Mouse (Mus musculus) lung, postnatal 0 days (tissue): Measurements from ENCODE around the gene Mcu. TPM values are rescaled to one million over a fixed set of nuclear protein-coding genes. Genes with fewer than 3 reads are reported as not detected.
A peak's percentile ranks its signal among the peaks of the same experiment; 100 is the strongest.

Experiments used
- ATAC-seq: fragments of 200-750 bp; cut with Nextera tagmentation; 2 replicates; pipeline ENCODE4 v1.8.0; 2017; ENCODE audit warnings: moderate library complexity
- DNase-seq: peaks from one replicate; pipeline ENCODE4 v3.0.0-alpha.2; 2016; ENCODE audit warnings: low spot score
- H3K27ac ChIP-seq: fragments of 300-500 bp; sonication (generic); 2 replicates; pipeline ENCODE4 v1.5.1; 2014; ENCODE audit warnings: antibody characterized with exemption, mild to moderate bottlenecking, low read length, mixed read lengths
- H3K27me3 ChIP-seq: fragments of 300-500 bp; sonication (generic); replicated peaks from 2 replicates; pipeline ENCODE4 v1.6.1; 2014; ENCODE audit warnings: low read length, mixed read lengths; ENCODE audit not compliant: insufficient read depth
- H3K36me3 ChIP-seq: fragments of 300-500 bp; sonication (generic); 2 replicates; pipeline ENCODE4 v1.6.1; 2014; ENCODE audit warnings: low read length, mixed read lengths; ENCODE audit not compliant: insufficient read depth
- H3K4me1 ChIP-seq: fragments of 300-500 bp; sonication (generic); 2 replicates; pipeline ENCODE4 v1.6.1; 2014; ENCODE audit warnings: antibody characterized with exemption, low read depth, low read length, mixed read lengths; ENCODE audit not compliant: insufficient read depth
- H3K4me2 ChIP-seq: fragments of 300-500 bp; sonication (generic); replicated peaks from 2 replicates; pipeline ENCODE4 v1.6.1; 2014; ENCODE audit warnings: low read depth, mild to moderate bottlenecking, low read length, moderate library complexity, mixed read lengths
- H3K4me3 ChIP-seq: fragments of 300-500 bp; sonication (generic); 2 replicates; pipeline ENCODE4 v1.5.1; 2014; ENCODE audit warnings: low read depth, low read length
- H3K9ac ChIP-seq: fragments of 300-500 bp; sonication (generic); replicated peaks from 2 replicates; pipeline ENCODE4 v1.6.1; 2014; ENCODE audit warnings: low read depth, mild to moderate bottlenecking
- H3K9me3 ChIP-seq: fragments of 300-500 bp; sonication (generic); 2 replicates; pipeline ENCODE4 v1.6.1; 2016; ENCODE audit warnings: low read length, mixed read lengths
- CTCF ChIP-seq: IDR thresholded peaks from 2 replicates; pipeline ENCODE4 v1.5.1; 2016; ENCODE audit warnings: antibody characterized with exemption, mild to moderate bottlenecking
- EP300 ChIP-seq: IDR thresholded peaks from 2 replicates; pipeline ENCODE4 v1.6.1; 2016; ENCODE audit warnings: antibody characterized with exemption, mild to moderate bottlenecking, control low read depth
- WGBS: fragments of 180-500 bp; shearing (Covaris S2); extraction: QIAGEN DNeasy Blood & Tissue Kit; methylation state at CpG from one replicate; pipeline ENCODE4 v1.1.7; 2014; 5-methylcytosine and 5-hydroxymethylcytosine counted together
- polyA plus RNA-seq: library from polyadenylated mRNA; unstranded; fragments of >200 nt; fragmentation: Nextera tagmentation; extraction: Ambion mirVana; gene quantifications from 2 replicates; pipeline ENCODE4 v1.2.1, GENCODE M21; 2015

Mcu gene
- polyA plus RNA-seq, 1 experiment from 2014 or later, result 34.5 TPM

- no peak for TF ChIP-seq CTCF
- no peak for TF ChIP-seq EP300
- no peak overlapping the region for H3K27ac ChIP-seq
- ATAC-seq (no peak), DNase-seq (no peak)
- H3K36me3 ChIP-seq, result no peaks in the 10 kb centered on the region
- 56% methylated on average over 4 of the region's 4 CpGs for WGBS
- no peaks in the 10 kb centered on the region for H3K9me3 ChIP-seq
- H3K4me3 ChIP-seq, result no peak overlapping the region
- H3K4me2 ChIP-seq, result no peak overlapping the region
- H3K27me3 ChIP-seq, result no peaks in the 10 kb centered on the region
- no peaks in the 10 kb centered on the region for H3K4me1 ChIP-seq
- no peak overlapping the region for H3K9ac ChIP-seq
Measured at GRCm38 (mm10) chr10:59562511-59562910, 54.0 kb downstream of the Mcu start.

GRCm38 (mm10) chr10:59560126-59560525 is 56.4 kb downstream of the Mcu start:
- no peak overlapping the region for H3K27ac ChIP-seq
- no peaks in the 10 kb centered on the region for H3K4me1 ChIP-seq
- H3K27me3 ChIP-seq, result no peaks in the 10 kb centered on the region
- H3K36me3 ChIP-seq, result no peaks in the 10 kb centered on the region
- DNase-seq (no peak), ATAC-seq (no peak)
- H3K4me2 ChIP-seq, result no peak overlapping the region
- H3K9me3 ChIP-seq, result no peaks in the 10 kb centered on the region
- WGBS, result 95% methylated on average over 5 of the region's 5 CpGs
- no peak overlapping the region for H3K4me3 ChIP-seq
- no peak for TF ChIP-seq EP300
- TF ChIP-seq CTCF, result no peak
- H3K9ac ChIP-seq, result no peak overlapping the region

GRCm38 (mm10) chr10:59558602-59559001 is 57.9 kb downstream of the Mcu start:
- Histone ChIP-seq H3K27me3 (no peaks in the 10 kb centered on the region), H3K4me3 (no peak overlapping the region), H3K9ac (no peak overlapping the region), H3K36me3 (no peaks in the 10 kb centered on the region), H3K4me1 (no peaks in the 10 kb centered on the region), H3K27ac (no peak overlapping the region), H3K4me2 (no peak overlapping the region), H3K9me3 (no peaks in the 10 kb centered on the region)
- TF ChIP-seq EP300 (no peak), CTCF (no peak)
- ATAC-seq (no peak), DNase-seq (no peak)
- WGBS, result 91% methylated on average over 4 of the region's 4 CpGs

- 88% methylated on average over 5 of the region's 5 CpGs for WGBS
- no peak for ATAC-seq
- Histone ChIP-seq H3K36me3 (no peaks in the 10 kb centered on the region), H3K9me3 (no peaks in the 10 kb centered on the region), H3K4me2 (no peak overlapping the region), H3K27ac (no peak overlapping the region), H3K4me3 (no peak overlapping the region), H3K9ac (no peak overlapping the region), H3K27me3 (no peaks in the 10 kb centered on the region), H3K4me1 (no peaks in the 10 kb centered on the region)
- no peak for DNase-seq
- TF ChIP-seq EP300, result no peak
- TF ChIP-seq CTCF, result no peak
Measured at GRCm38 (mm10) chr10:59558164-59558563, 58.3 kb downstream of the Mcu start.

DNA sequence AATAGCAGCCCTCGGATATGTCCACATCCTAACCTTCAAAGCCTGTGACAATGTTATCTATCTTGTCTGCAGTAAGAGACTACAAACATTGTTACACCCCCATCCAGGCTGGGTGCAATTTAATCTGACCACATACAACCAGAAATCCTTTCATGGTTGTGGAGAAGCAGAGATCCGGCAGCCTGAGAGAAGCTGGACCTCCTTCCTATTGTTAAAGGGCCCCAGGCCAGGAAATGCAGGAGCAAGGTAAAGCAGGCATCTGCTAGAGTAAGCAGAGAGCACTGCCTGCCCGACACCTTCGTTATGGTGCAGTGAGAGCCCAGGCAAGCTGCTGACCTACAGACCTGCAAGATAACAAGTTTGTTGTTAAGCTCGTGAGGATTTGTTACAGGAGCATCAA is 60.0 kb downstream of the Mcu start:
- H3K4me3 ChIP-seq, result no peak overlapping the region
- DNase-seq, result no peak
- no peak overlapping the region for H3K4me2 ChIP-seq
- H3K9ac ChIP-seq, result no peak overlapping the region
- H3K27ac ChIP-seq, result no peak overlapping the region
- TF ChIP-seq CTCF (no peak), EP300 (no peak)
- ATAC-seq, result no peak
- no peaks in the 10 kb centered on the region for H3K36me3 ChIP-seq
- H3K9me3 ChIP-seq, result no peaks in the 10 kb centered on the region
- WGBS, result 33% methylated on average over 5 of the region's 5 CpGs
- H3K27me3 ChIP-seq, result no peaks in the 10 kb centered on the region
- H3K4me1 ChIP-seq, result no peaks in the 10 kb centered on the region

- 96% methylated on average over 1 of the region's 1 CpGs for WGBS
- DNase-seq (no peak), ATAC-seq (no peak)
- TF ChIP-seq EP300, result no peak
- peak; percentile 34; the same call in 1 of the 2 replicates for TF ChIP-seq CTCF
- Histone ChIP-seq H3K4me1 (no peaks in the 10 kb centered on the region), H3K4me3 (no peak overlapping the region), H3K36me3 (no peaks in the 10 kb centered on the region), H3K4me2 (no peak overlapping the region), H3K9ac (no peak overlapping the region), H3K9me3 (no peaks in the 10 kb centered on the region), H3K27me3 (no peaks in the 10 kb centered on the region), H3K27ac (no peak overlapping the region)
Measured at GRCm38 (mm10) chr10:59554243-59554642, 62.2 kb downstream of the Mcu start.

DNA sequence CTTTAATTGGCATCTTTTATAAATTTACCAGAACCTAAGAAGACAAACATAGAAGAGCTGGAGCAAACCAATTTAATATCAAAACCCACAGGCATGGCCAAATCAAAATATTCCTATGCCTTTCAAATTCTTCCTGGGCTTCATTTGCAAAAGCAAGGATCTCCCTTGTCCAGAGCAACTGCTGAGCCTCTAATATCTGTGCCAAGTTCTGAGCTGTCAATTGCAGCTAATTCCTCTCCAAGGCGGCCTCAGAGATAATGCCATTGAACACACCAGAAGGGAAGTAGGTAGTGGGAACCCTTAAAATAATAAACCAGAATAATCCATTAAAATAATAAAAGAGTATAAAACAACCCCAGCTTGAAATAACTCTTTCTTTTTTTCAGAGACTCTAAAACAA is 64.0 kb downstream of the Mcu start:
- no peak for TF ChIP-seq CTCF
- TF ChIP-seq EP300, result no peak
- no peak overlapping the region for H3K9ac ChIP-seq
- H3K4me3 ChIP-seq, result no peak overlapping the region
- ATAC-seq (no peak), DNase-seq (no peak)
- 72% methylated on average over 1 of the region's 1 CpGs for WGBS
- H3K4me1 ChIP-seq, result no peaks in the 10 kb centered on the region
- H3K27ac ChIP-seq, result no peak overlapping the region
- no peaks in the 10 kb centered on the region for H3K36me3 ChIP-seq
- no peak overlapping the region for H3K4me2 ChIP-seq
- H3K9me3 ChIP-seq, result no peaks in the 10 kb centered on the region
- no peaks in the 10 kb centered on the region for H3K27me3 ChIP-seq
